Mouse (Mus musculus): ENCODE data around the gene Serpinb3d.
"Not testable (repeated sequence)": the region's sequence is repeated elsewhere in the genome, so short reads cannot be mapped to it uniquely, and the experiment has no call there.

Gene Serpinb3d

GRCm38 (mm10) chr1:107083406-107083805, at the start of gene Serpinb3d:
Gene Serpinb3d, minus strand, starts transcription at chr1:107083506.
- DNase-seq (ENCODE audit: low spot score in 2 of 2): no peak

GRCm38 (mm10) chr1:107127453-107127852, 44.1 kb upstream of the Serpinb3d start:
- DNase-seq (ENCODE audit: low spot score in 2 of 2): not testable (repeated sequence)

GRCm38 (mm10) chr1:107098417-107098816, 15.1 kb upstream of the Serpinb3d start:
- no peak for DNase-seq (ENCODE audit: low spot score in 2 of 2)

- DNase-seq (ENCODE audit: low spot score in 2 of 2): no peak
Observed at GRCm38 (mm10) chr1:107052203-107052602, 31.1 kb downstream of the Serpinb3d start, which contains the start of gene Serpinb3a. Gene Serpinb3a, minus strand, starts transcription at chr1:107052303.

GRCm38 (mm10) chr1:107034236-107034635, 49.1 kb downstream of the Serpinb3d start:
- not testable (repeated sequence) for DNase-seq (ENCODE audit: low spot score in 2 of 2)
